Mouse (Mus musculus) forebrain, embryonic 16.5 days (tissue): ENCODE measurements around the gene Nav1. TPM values are rescaled to one million over a fixed set of nuclear protein-coding genes. Genes with fewer than 3 reads are reported as not detected.

Source experiments
- ATAC-seq: fragments of 200-750 bp; cut with Nextera tagmentation; 2 replicates; pipeline ENCODE4 v1.8.0; 2017; ENCODE audit warnings: mild to moderate bottlenecking, moderate library complexity
- H3K27ac ChIP-seq: fragments of 300-500 bp; sonication (generic); 2 replicates; pipeline ENCODE4 v1.5.1; 2014; ENCODE audit warnings: low read length, control low read depth
- H3K27me3 ChIP-seq: fragments of 300-500 bp; sonication (generic); replicated peaks from 2 replicates; pipeline ENCODE4 v1.6.1; 2014; ENCODE audit warnings: low read length; ENCODE audit not compliant: control insufficient read depth, insufficient read depth
- H3K36me3 ChIP-seq: fragments of 300-500 bp; sonication (generic); 2 replicates; pipeline ENCODE4 v1.6.1; 2014; ENCODE audit not compliant: control insufficient read depth, insufficient read depth
- H3K4me1 ChIP-seq: fragments of 300-500 bp; sonication (generic); replicated peaks from 2 replicates; pipeline ENCODE4 v1.6.1; 2014; ENCODE audit warnings: low read length; ENCODE audit not compliant: control insufficient read depth, insufficient read depth
- H3K4me2 ChIP-seq: fragments of 300-500 bp; sonication (generic); 2 replicates; pipeline ENCODE4 v1.6.1; 2014; ENCODE audit warnings: mild to moderate bottlenecking, low read length, control low read depth
- H3K4me3 ChIP-seq: fragments of 300-500 bp; sonication (generic); replicated peaks from 2 replicates; pipeline ENCODE4 v1.5.1; 2014; ENCODE audit warnings: mild to moderate bottlenecking, low read length, control low read depth
- H3K9ac ChIP-seq: fragments of 300-500 bp; sonication (generic); replicated peaks from 2 replicates; pipeline ENCODE4 v1.6.1; 2014; ENCODE audit warnings: low read depth, low read length, control low read depth
- H3K9me3 ChIP-seq: fragments of 300-500 bp; sonication (generic); 2 replicates; pipeline ENCODE4 v1.6.1; 2016; ENCODE audit warnings: low read length; ENCODE audit not compliant: control insufficient read depth
- WGBS: fragments of 180-500 bp; shearing (Covaris S2); extraction: QIAGEN DNeasy Blood & Tissue Kit; methylation state at CpG from one replicate; pipeline ENCODE4 v1.1.7; 2014; 5-methylcytosine and 5-hydroxymethylcytosine counted together
- polyA plus RNA-seq: library from polyadenylated mRNA; unstranded; fragments of >200 nt; fragmentation: Nextera tagmentation; extraction: Ambion mirVana; gene quantifications from 2 replicates; pipeline ENCODE4 v1.2.1, GENCODE M21; 2015

Nav1 gene
- polyA plus RNA-seq, 1 experiment from 2014 or later: 62.6 TPM

- WGBS: 67% methylated on average over 4 of the region's 4 CpGs
- no peak for ATAC-seq
- Histone ChIP-seq H3K36me3 (no peaks in the 10 kb centered on the region), H3K27me3 (no peaks in the 10 kb centered on the region), H3K4me3 (no peak overlapping the region), H3K4me1 (peaks cover 73% of the 10 kb centered on the region), H3K9ac (no peak overlapping the region), H3K27ac (no peak overlapping the region), H3K9me3 (no peaks in the 10 kb centered on the region), H3K4me2 (no peak overlapping the region)
Measured at GRCm38 (mm10) chr1:135514046-135514445, 93.0 kb downstream of the Nav1 start.

- WGBS: 30% methylated on average over 5 of the region's 5 CpGs
- H3K4me3 ChIP-seq: no peak overlapping the region
- H3K27ac ChIP-seq: no peak overlapping the region
- ATAC-seq: no peak
- no peak overlapping the region for H3K4me2 ChIP-seq
- H3K36me3 ChIP-seq: no peaks in the 10 kb centered on the region
- no peak overlapping the region for H3K9ac ChIP-seq
- H3K9me3 ChIP-seq: no peaks in the 10 kb centered on the region
- H3K4me1 ChIP-seq: peaks cover 69% of the 10 kb centered on the region
- H3K27me3 ChIP-seq: no peaks in the 10 kb centered on the region
Measured at GRCm38 (mm10) chr1:135513464-135513863, 93.6 kb downstream of the Nav1 start.

- peaks cover 63% of the 10 kb centered on the region for H3K4me1 ChIP-seq
- peak overlapping the region; percentile 60 for H3K4me3 ChIP-seq
- H3K9ac ChIP-seq: peak overlapping the region; percentile 77
- H3K27me3 ChIP-seq: no peaks in the 10 kb centered on the region
- no peaks in the 10 kb centered on the region for H3K9me3 ChIP-seq
- no peaks in the 10 kb centered on the region for H3K36me3 ChIP-seq
- 1% methylated on average over 30 of the region's 30 CpGs for WGBS
- ATAC-seq: peak; percentile 80
- H3K4me2 ChIP-seq: peak overlapping the region; percentile 89
- peak overlapping the region; percentile 70 for H3K27ac ChIP-seq
Measured at GRCm38 (mm10) chr1:135510346-135510977, 96.6 kb downstream of the Nav1 start.

GRCm38 (mm10) chr1:135509145-135510084 is 97.7 kb downstream of the Nav1 start:
- Histone ChIP-seq H3K27me3 (no peaks in the 10 kb centered on the region), H3K4me2 (peak overlapping the region; percentile 89), H3K9me3 (no peaks in the 10 kb centered on the region), H3K27ac (no peak overlapping the region), H3K4me1 (peaks cover 55% of the 10 kb centered on the region), H3K4me3 (peak overlapping the region; percentile 60), H3K36me3 (no peaks in the 10 kb centered on the region), H3K9ac (peak overlapping the region; percentile 77)
- 15% methylated on average over 15 of the region's 16 CpGs for WGBS
- no peak for ATAC-seq

GRCm38 (mm10) chr1:135508349-135508634 is 98.8 kb downstream of the Nav1 start:
- peaks cover 47% of the 10 kb centered on the region for H3K4me1 ChIP-seq
- no peak overlapping the region for H3K4me2 ChIP-seq
- no peaks in the 10 kb centered on the region for H3K9me3 ChIP-seq
- no peaks in the 10 kb centered on the region for H3K27me3 ChIP-seq
- no peak overlapping the region for H3K4me3 ChIP-seq
- no peak for ATAC-seq
- H3K27ac ChIP-seq: no peak overlapping the region
- 21% methylated on average over 3 of the region's 3 CpGs for WGBS
- no peak overlapping the region for H3K9ac ChIP-seq
- no peaks in the 10 kb centered on the region for H3K36me3 ChIP-seq

- ATAC-seq: no peak
- Histone ChIP-seq H3K9ac (peak overlapping the region; percentile 27; the same call in 1 of the 2 replicates), H3K4me3 (no peak overlapping the region), H3K4me1 (peaks cover 44% of the 10 kb centered on the region), H3K27ac (no peak overlapping the region), H3K9me3 (no peaks in the 10 kb centered on the region), H3K36me3 (no peaks in the 10 kb centered on the region), H3K27me3 (no peaks in the 10 kb centered on the region), H3K4me2 (no peak overlapping the region)
- 20% methylated on average over 14 of the region's 14 CpGs for WGBS
Measured at GRCm38 (mm10) chr1:135507572-135508348, 99.3 kb downstream of the Nav1 start.

- Histone ChIP-seq H3K4me3 (no peak overlapping the region), H3K9ac (no peak overlapping the region), H3K27ac (no peak overlapping the region), H3K27me3 (no peaks in the 10 kb centered on the region), H3K4me2 (no peak overlapping the region), H3K4me1 (peaks cover 40% of the 10 kb centered on the region), H3K36me3 (no peaks in the 10 kb centered on the region), H3K9me3 (no peaks in the 10 kb centered on the region)
- no peak for ATAC-seq
- 92% methylated on average over 7 of the region's 7 CpGs for WGBS
Measured at GRCm38 (mm10) chr1:135505499-135505898, 101.6 kb downstream of the Nav1 start.

GRCm38 (mm10) chr1:135503436-135503835 is 103.7 kb downstream of the Nav1 start:
- ATAC-seq: no peak
- H3K27me3 ChIP-seq: no peaks in the 10 kb centered on the region
- 85% methylated on average over 2 of the region's 2 CpGs for WGBS
- no peak overlapping the region for H3K4me2 ChIP-seq
- no peaks in the 10 kb centered on the region for H3K36me3 ChIP-seq
- no peaks in the 10 kb centered on the region for H3K9me3 ChIP-seq
- H3K4me3 ChIP-seq: no peak overlapping the region
- H3K4me1 ChIP-seq: peaks cover 29% of the 10 kb centered on the region
- H3K9ac ChIP-seq: no peak overlapping the region
- H3K27ac ChIP-seq: no peak overlapping the region

GRCm38 (mm10) chr1:135502750-135503149 is 104.3 kb downstream of the Nav1 start:
- 71% methylated on average over 9 of the region's 9 CpGs for WGBS
- H3K9ac ChIP-seq: no peak overlapping the region

More at GRCm38 (mm10) chr1:135502750-135503149, 104.3 kb downstream of the Nav1 start:
- Histone ChIP-seq H3K9me3 (no peaks in the 10 kb centered on the region), H3K4me1 (peaks cover 22% of the 10 kb centered on the region), H3K27ac (no peak overlapping the region), H3K36me3 (no peaks in the 10 kb centered on the region), H3K4me2 (no peak overlapping the region), H3K27me3 (no peaks in the 10 kb centered on the region), H3K4me3 (no peak overlapping the region)
- ATAC-seq: no peak
